Mouse (Mus musculus): Measurements from ENCODE around the gene Ank3.

Ank3 gene

GRCm38 (mm10) chr10:69965085-69965484, 566.5 kb downstream of the Ank3 start:
- DNase-seq (ENCODE audit: low spot score in 2 of 2), result no peak

DNA sequence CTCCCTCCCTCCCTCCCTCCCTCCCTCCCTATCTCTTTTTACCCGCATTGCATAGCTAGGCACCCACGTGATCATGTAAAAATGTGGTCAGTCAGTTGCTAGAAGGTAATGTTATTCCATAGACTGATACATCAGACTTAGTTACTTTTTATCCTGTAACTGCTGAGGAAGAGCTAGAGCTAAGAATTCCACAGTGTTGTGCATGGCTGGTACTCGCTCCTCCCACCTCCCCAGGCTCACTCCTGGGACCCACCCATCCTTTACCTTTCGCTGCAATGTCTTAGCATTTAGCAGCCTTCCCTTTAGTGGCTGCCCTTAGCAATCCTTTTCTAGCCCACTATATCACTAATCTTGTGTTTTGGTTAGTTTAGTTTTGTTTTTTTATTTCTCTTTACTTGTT, 569.4 kb downstream of the Ank3 start:
- DNase-seq (ENCODE audit: low spot score in 2 of 2), result no peak

- DNase-seq (ENCODE audit: low spot score in 2 of 2), result no peak
Measured at GRCm38 (mm10) chr10:69979636-69980035, 581.1 kb downstream of the Ank3 start.

DNA sequence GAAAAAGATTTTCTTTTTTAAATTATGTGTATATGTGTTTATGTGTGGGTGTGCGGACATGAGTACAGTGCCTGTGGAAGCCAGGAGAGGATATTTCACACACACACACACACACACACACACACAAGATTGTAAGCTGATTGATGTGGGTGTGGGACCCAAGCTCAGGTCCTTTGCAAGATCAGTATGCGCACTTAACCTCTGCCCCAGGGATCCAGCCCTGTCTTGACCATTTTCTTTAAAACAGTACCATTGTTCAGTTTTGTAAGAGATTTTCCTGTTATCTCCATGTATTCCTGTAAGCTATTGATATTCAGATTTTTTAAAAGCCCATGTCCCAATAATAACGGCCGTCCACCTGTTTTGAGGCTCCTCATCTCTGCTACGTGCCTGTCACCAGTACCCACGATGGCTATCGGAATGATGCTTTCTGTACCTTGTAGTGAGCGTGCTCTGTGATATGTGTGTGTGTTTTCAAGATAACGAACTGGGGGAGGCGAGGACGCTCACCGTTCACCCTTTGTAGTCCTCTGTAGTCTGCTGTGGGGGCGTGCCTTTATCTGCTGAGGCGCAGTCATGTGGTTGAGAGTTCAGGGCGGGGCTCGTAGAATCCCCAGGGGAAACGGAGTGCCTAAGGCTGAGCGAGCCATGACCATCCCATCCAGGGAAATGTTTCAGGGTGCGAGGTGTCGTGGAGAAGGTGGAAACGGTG, 583.0 kb downstream of the Ank3 start:
- DNase-seq (ENCODE audit: low spot score in 2 of 2), result no peak

DNA sequence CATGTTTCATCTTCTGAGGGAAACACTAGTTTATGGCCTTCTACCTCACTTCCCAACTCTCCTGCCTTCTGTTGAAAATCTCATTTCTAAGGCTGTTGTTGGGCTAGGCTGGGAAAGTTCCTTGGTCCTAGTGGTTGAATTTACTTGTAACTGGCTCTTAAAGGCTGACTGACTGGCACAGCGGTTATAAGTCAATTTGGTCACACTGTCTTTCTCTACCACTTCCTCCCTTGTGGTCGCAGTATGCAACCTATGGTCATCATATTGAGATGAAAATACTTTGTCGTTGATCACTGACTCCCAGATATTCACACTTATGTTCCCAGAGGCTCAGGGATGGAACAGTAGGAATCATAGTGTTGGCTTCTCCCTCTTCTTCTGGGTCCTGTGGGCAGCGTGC, 584.1 kb downstream of the Ank3 start:
- no peak for DNase-seq (ENCODE audit: low spot score in 2 of 2)

DNA sequence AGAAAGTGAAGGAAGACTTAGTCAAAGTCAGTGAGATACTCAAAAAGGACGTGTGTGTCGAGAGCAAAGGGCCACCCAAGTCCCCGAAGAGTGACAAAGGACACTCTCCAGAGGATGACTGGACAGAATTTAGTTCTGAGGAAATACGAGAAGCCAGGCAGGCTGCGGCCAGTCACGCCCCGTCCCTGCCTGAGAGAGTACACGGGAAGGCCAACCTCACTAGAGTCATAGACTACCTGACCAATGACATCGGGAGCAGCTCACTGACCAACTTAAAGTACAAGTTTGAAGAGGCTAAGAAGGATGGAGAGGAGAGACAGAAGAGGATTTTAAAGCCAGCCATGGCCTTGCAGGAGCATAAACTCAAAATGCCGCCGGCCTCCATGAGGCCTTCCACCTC, 588.9 kb downstream of the Ank3 start:
- no peak for DNase-seq (ENCODE audit: low spot score in 2 of 2)

DNA sequence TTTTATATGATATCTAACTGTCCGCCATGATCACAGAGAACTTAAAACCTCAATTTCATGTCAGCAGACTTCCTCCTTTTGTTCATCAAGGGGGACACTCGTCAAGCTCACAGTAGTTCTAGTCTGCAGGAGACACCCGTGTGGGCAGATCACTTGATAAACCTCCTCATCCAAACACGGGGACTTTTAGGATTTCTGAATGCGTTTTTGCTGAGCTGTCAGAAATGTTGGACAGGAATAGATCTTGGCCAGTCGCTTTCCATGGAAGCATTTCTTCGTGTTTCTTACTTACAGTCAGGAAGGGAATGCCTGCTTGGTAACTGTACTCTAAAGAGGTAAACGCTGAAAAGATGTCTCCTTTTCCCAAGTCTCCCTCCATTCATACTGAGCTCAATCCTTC, 598.5 kb downstream of the Ank3 start:
- DNase-seq (ENCODE audit: low spot score in 2 of 2), result no peak

DNA sequence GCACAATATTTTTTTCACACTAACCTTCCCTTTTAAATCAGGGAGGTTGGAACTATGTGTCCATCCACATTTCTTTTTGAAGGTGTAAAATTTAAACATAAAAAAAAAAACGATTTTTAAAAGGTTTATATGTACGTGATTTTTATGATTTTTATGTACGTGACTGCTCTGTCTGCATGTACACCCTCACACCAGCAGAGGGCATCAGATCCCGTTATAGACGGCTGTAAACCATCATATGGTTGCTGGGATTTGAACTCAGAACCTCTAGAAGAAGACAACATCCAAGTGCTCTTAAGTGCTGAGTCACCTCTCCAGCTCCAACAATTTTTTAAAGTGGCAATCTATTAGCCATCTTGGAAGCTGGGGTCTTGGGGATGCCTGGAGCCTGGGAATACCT, 605.5 kb downstream of the Ank3 start:
- no peak for DNase-seq (ENCODE audit: low spot score in 2 of 2)

DNA sequence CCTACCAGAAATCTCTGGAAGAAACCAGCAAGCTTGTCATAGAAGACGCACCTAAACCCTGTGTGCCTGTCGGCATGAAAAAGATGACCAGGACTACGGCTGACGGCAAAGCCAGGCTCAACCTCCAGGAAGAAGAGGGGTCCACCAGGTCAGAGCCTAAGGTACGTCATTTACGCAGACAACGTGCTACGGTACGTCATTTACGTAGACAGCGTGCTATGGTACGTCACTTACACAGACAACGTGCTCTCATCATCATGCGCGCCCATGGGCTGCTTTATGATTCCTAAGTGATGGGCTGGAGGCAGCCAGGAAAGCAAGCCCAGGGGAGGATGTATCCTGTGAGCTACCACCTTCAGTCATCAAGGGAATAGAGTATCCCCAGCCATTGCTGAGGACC, 606.3 kb downstream of the Ank3 start:
- DNase-seq (ENCODE audit: low spot score in 2 of 2), result no peak

GRCm38 (mm10) chr10:70006380-70006779, 607.8 kb downstream of the Ank3 start:
- DNase-seq (ENCODE audit: low spot score in 2 of 2), result no peak

DNA sequence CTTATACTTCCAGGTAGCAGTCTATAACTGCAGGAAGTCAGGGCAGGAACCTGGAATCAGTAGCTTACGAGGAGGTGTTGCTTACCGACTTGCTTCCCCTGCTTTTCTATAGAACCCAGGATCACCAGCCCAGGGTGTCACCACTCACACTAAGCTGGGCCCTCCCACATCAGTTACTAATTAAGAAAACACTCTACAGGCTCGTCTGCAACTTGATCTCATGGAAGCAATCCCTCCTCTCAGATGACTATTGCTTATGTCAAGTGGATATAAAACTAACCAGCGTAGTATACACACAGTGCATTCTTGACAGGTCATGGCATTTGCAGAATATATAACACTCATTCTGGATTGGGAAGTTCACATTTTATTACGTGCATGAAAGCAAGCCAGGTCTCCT, 613.2 kb downstream of the Ank3 start:
- no peak for DNase-seq (ENCODE audit: low spot score in 2 of 2)

GRCm38 (mm10) chr10:70013931-70014330, 615.4 kb downstream of the Ank3 start:
- no peak for DNase-seq (ENCODE audit: low spot score in 2 of 2)

- no peak for DNase-seq (ENCODE audit: low spot score in 2 of 2)
Measured at GRCm38 (mm10) chr10:70015201-70015600, 616.6 kb downstream of the Ank3 start.

DNA sequence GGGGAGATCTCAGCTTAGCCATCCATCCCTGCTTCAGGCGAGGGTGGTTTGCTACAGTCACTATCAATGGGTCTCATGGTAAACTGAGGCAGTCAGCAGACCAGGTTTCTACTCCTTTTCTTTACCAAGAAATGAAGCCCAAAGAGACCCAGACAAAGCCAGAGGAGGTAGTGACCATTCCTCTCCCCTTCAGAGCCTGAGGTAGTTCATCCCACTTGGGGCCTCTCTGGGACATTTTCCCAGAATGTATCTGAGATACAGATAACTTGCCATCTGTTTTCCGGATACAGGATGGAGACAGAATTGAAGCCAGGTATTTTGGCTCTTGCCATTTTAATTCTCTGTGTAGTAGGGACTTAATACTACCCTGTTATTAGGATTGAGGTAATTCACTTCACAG, 620.1 kb downstream of the Ank3 start:
- DNase-seq (ENCODE audit: low spot score in 2 of 2), result no peak

DNA sequence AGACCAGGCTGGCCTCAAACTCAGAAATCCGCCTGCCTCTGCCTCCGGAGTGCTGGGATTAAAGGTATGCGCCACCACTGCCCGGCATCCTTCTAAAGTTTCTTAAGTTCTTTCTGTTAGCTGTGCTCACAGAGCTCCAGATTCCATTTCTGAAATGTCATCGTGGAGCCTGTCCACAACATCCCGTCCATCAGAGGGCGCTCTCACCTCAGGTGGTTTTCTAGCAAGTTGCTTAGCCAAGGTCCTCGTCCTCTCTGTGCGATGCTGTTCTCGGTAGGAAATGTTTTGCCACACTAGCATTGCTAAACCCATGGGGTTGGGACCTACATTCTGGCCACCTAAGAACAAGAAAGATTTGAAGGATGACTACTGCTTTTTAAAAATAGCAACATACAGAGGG, 623.1 kb downstream of the Ank3 start:
- DNase-seq (ENCODE audit: low spot score in 2 of 2), result peak; percentile 40 to 78

- no peak for DNase-seq (ENCODE audit: low spot score in 2 of 2)
Measured at GRCm38 (mm10) chr10:70022596-70022995, 624.0 kb downstream of the Ank3 start.

GRCm38 (mm10) chr10:70023861-70024260, 625.3 kb downstream of the Ank3 start:
- DNase-seq (ENCODE audit: low spot score in 2 of 2), result no peak

- no peak for DNase-seq (ENCODE audit: low spot score in 2 of 2)
Measured at GRCm38 (mm10) chr10:70031942-70032341, 633.4 kb downstream of the Ank3 start.

GRCm38 (mm10) chr10:70032982-70033381, 634.4 kb downstream of the Ank3 start:
- DNase-seq (ENCODE audit: low spot score in 2 of 2), result no peak

DNA sequence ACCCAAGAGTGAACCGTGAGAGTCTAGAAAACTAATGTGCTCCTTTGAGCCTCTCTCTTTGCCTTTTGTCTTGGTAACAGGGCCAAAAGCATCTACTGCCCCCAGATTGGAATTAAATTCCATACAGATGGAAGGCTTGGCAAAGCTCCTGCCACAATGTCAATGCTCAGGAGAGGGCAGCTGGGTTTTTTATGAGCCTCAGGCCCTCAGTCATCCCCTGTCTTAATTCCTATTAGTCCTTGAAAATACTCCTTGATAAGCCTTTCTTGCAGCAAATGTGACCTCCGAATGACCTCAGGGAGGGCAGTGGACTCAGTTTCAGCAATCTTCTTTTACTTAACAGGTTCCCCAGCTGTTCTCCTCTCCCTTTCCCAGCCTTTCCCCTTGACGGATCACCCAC, 635.3 kb downstream of the Ank3 start:
- no peak for DNase-seq (ENCODE audit: low spot score in 2 of 2)

DNA sequence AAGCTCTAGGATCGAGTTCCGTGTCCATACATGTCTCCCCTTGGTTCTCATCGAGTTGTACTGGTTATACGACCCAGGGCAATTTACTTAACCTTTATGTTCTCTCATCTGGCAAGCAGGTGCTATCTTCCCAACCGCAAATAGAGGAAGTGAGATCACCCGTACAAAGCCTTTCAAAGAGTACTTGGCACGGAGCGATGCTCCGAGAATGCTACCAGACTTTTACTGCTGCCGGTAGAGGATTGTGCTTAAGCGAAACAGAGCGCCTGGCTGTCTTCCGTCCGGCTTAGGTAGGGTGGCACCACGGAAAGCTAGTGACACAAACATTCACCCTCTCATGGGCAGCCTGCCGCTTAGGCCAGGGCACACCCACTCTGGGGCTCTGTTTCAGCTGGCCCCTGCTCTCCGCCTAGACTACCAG, 641.3 kb downstream of the Ank3 start:
- no peak for DNase-seq (ENCODE audit: low spot score in 2 of 2)

DNA sequence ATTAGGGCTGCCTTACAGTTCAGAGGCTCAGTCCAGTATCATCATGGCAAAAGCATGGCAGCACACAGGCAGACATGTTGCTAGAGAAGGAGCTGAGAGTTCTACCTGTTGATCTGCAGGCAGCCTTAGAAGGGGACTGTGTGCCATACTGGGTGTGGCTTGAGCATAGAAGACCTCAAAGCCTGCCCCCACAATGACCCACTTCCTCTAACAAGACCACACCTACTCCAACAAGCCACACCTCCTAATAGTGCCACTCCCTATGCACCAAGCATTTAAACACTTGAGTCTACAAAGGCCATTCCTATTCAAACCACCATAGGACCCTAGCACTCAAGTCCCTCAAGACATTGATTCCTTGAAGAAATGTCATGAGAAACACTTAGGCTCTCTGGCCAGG, 643.0 kb downstream of the Ank3 start:
- DNase-seq (ENCODE audit: low spot score in 2 of 2), result no peak

DNA sequence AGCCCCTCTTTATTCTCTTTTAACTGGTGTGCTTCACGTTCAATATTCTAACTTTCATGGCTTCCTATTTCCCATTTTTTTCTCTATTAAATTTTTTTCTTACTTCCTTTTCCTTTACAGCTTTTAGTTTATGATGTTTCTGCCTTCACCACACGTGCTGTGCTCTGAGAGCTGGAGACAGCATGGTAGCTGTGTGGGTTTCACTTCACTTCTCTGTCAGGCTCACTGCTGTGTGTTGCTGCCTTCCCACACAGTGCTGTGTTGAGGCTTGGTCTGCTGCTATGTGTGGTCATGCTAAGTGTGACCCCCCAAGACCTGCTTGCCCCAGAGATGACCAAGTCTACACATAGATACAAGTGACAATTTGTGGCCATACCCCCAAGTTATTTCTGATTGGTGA, 647.1 kb downstream of the Ank3 start:
- no peak for DNase-seq (ENCODE audit: low spot score in 2 of 2)

- DNase-seq (ENCODE audit: low spot score in 2 of 2), result no peak
Measured at GRCm38 (mm10) chr10:70049771-70050170, 651.2 kb downstream of the Ank3 start.
